Mouse (Mus musculus): Measurements from ENCODE around the gene Aftph.

The Aftph gene

GRCm38 (mm10) chr11:20646986-20647726 lies 94.2 kb downstream of the Aftph start:
- no peak for DNase-seq

- no peak for DNase-seq
These were observed 95.2 kb downstream of the Aftph start for GRCm38 (mm10) chr11:20646142-20646541.

- DNase-seq = no peak
These were observed 95.9 kb downstream of the Aftph start for GRCm38 (mm10) chr11:20645521-20645920.

DNA sequence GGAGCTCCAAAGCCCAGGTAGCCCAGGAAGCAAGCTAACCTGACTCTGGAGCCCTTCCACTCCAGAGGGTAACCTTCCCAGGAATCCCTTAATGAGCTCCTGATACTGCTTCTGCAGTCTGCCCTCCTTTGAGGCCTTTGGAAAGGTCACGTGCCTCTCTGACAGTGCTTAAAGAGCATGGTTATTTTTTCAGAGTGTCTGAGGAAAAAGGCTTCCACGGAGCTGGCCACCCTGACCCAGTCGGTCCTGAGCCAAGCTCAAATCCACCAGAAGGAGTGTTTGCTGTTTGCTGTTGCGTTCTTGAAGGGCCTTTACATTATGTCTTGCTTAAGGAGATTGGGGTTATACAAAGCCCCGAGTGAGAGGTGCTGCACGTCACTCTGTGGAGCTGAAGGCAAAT lies 96.5 kb downstream of the Aftph start:
- DNase-seq = no peak

DNA sequence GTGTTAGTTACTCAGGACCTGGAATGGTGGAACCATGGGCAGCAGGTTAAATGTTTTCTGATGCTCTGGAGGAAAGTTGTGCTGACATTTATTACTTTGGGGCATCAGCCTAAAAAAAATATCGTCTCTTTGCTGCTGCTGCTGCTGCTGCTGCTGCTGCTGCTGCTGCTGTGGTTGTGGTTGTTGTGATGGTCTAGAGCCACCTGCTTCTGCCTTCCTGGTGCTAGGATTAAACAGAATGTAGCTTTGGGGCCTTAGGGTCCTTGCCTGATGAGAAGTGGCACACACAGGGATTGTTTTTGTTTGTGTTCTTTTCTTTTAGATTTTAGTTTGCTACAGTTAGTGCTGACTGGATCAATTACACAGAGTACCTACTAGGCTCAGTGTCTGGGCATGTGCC lies 97.2 kb downstream of the Aftph start:
- no peak for DNase-seq

DNA sequence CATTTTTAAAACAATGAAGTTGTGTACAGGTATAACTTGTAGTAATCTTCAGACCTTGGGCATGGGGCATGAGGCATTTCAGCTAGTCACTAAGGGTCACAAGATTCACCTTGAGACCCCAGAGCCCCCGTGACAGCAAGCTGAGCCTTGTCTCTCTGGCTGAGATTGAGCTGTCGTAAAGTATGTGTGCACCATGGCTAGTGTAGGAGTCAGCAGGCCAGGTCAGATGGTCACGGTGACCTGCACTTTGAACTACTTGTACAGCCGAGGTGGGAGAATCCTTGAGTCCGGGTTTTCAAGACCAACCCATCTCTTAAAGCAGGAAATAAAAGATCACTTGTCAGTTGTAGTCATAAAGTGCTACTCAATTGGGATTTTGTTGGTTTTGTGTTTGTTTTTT lies 98.2 kb downstream of the Aftph start:
- DNase-seq = no peak

DNA sequence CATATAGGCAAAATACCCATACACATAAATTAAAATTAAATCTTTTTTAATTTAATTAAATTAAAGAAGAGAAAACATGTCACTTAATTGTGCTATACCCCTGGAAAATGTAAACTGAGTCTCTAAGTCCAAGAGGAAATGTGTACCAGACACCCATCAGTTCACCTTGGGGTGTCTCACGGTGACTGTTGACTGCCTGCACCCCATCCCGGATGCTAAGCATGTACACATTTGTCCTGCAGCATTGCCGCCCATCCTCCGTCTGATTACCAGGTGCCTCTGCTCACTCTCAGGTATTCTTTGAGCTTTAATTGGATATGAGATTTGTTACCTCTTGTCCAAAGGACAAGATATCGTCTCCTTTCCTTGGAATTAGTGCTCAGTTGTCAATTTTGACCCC lies 99.1 kb downstream of the Aftph start:
- DNase-seq = no peak

DNA sequence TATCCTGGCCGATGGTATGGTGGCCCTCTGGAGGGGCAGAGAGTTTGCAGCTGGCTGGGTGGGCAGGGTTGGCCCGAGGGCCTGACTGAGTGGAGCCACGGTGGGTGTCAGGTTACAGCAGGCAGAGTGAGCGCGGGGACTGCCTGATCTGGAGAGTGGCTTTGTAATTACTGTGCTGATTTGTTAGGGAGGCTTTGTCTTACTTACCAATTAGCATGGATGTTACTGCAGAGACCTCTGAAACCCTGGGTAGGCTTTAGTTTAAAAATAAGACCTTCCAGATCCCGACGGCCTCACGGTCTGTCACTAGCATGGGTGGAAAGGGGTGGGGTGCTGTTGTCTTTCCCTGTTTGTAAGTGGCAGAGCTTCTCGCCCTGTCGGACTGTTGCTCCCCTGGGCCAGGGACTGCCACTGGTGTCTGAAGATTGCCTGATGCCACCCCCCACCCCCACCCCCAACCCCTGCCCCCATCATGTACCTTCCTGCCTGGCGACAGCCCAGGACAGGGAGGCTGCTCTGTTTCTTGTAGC lies 101.4 kb downstream of the Aftph start:
- DNase-seq = peak; percentile 57 to 77

- DNase-seq = peak; percentile 62 to 86
These were observed 102.5 kb downstream of the Aftph start for GRCm38 (mm10) chr11:20638841-20639240.

- no peak for DNase-seq
These were observed 104.3 kb downstream of the Aftph start for GRCm38 (mm10) chr11:20637060-20637459.

DNA sequence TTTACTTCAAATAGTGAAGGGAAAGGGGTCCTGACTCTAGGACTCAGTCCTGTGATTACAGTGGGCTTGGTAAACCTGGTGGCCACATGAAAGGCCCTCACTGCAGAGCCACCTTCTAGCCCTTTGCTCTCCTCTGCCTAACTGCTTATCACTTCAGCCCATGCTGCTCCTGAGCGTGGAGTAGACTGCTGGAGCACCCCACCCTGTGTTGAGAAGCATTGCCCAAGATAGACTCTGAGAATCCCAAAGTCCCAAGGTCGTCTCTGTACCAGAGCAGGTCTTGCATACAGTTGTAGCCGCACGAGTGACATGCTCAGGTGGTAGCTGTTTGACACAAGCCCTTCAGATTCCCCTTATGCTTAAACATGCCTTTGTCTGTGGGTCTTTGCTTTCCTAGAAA lies 105.3 kb downstream of the Aftph start:
- no peak for DNase-seq

DNA sequence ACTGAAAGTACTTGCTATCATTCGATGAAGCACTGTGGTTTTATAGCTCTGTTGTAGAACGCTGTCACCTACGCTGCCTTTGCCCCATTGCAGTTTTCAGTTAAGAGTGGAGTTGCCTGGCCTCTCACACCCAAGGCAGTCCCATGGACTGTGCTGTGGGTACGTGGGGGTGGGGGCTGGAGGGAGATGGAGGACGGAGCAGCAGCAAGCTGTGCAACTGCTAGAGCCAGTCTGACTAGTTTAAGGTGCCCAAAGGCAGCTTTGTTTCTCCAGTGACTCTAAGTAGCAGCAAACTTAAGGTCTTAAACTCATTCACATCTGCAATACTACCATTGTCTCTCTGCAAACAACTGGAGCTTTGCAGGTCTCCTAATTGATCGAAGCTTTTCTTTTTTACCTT lies 105.7 kb downstream of the Aftph start:
- peak in 1 of 2 experiments; percentile 36 for DNase-seq

All from lung, postnatal 4 days (tissue).